Mouse (Mus musculus): ENCODE results near the gene Antxr2. TPM values are rescaled to one million over a fixed set of nuclear protein-coding genes. Genes with fewer than 3 reads are reported as not detected.

Antxr2 gene
- polyA plus RNA-seq, 1 experiment from 2014 or later: 34.1 TPM

DNA sequence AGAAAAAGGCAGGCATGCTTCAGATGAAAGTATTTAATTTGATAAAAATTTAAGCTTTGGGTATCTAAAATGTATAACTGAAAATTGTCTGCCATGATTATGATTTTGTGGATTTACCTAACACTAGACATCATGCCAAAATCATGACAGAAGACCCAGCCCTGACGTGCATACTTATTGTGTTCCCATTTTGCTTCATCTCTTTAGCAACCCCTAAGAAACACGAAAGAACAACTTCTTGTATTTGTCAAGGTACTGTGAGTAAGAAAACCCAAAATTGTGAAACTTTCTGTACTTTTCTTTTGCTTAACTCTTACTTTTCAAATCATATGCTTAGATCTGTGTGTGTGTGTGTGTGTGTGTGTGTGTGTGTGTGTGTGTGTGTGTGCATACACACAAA, 6.3 kb downstream of the Antxr2 start:
- peaks cover 20% of the 10 kb centered on the region for H3K36me3 ChIP-seq
- H3K9me3 ChIP-seq: no peaks in the 10 kb centered on the region
- H3K4me1 ChIP-seq: peaks cover 14% of the 10 kb centered on the region
- WGBS: 85% methylated on average over 2 of the region's 2 CpGs
- H3K27me3 ChIP-seq: no peaks in the 10 kb centered on the region
- H3K4me3 ChIP-seq: no peak overlapping the region
- H3K27ac ChIP-seq: no peak overlapping the region
- no peak for ATAC-seq (ENCODE audit: borderline replicate concordance, extremely low read depth, low FRiP score, low TSS enrichment)
- no peak overlapping the region for H3K9ac ChIP-seq
- no peak overlapping the region for H3K4me2 ChIP-seq

GRCm38 (mm10) chr5:98021518-98021917, 9.3 kb downstream of the Antxr2 start:
- Histone ChIP-seq H3K27ac (no peak overlapping the region), H3K4me2 (no peak overlapping the region), H3K9ac (no peak overlapping the region), H3K4me3 (no peak overlapping the region), H3K36me3 (peaks cover 19% of the 10 kb centered on the region), H3K27me3 (no peaks in the 10 kb centered on the region), H3K4me1 (no peaks in the 10 kb centered on the region), H3K9me3 (no peaks in the 10 kb centered on the region)
- WGBS: 90% methylated on average over 4 of the region's 4 CpGs
- no peak for ATAC-seq (ENCODE audit: borderline replicate concordance, extremely low read depth, low FRiP score, low TSS enrichment)

DNA sequence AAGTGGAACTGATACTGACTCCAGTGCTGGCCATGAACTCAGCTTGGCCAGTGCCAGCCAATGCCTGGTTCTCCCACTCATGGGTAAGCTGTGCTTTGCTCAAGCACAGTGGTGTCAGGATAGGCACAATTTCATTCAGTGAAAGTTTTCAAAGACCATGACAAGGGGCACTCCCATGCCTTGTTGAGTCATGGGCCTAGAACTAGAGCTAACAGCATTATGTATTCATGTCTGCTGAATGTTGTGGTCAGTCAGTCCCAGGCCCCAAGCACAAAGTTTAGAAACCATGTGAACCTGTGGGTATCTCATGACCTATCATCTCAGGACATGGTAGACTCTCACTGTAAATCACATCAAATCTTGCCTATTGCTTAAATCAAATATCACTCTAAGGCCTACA, 10.2 kb downstream of the Antxr2 start:
- no peaks in the 10 kb centered on the region for H3K9me3 ChIP-seq
- no peak overlapping the region for H3K9ac ChIP-seq
- H3K36me3 ChIP-seq: peaks cover 18% of the 10 kb centered on the region
- no peaks in the 10 kb centered on the region for H3K4me1 ChIP-seq
- H3K4me3 ChIP-seq: no peak overlapping the region
- no peaks in the 10 kb centered on the region for H3K27me3 ChIP-seq
- no peak for ATAC-seq (ENCODE audit: borderline replicate concordance, extremely low read depth, low FRiP score, low TSS enrichment)
- no peak overlapping the region for H3K4me2 ChIP-seq
- H3K27ac ChIP-seq: no peak overlapping the region

GRCm38 (mm10) chr5:98019396-98019795, 11.4 kb downstream of the Antxr2 start:
- H3K36me3 ChIP-seq: peaks cover 12% of the 10 kb centered on the region; the same call in 1 of the 2 replicates
- H3K9me3 ChIP-seq: no peaks in the 10 kb centered on the region
- no peak overlapping the region for H3K4me2 ChIP-seq
- H3K27me3 ChIP-seq: no peaks in the 10 kb centered on the region
- H3K27ac ChIP-seq: no peak overlapping the region
- no peak overlapping the region for H3K9ac ChIP-seq
- 71% methylated on average over 1 of the region's 1 CpGs for WGBS
- H3K4me3 ChIP-seq: no peak overlapping the region
- ATAC-seq (ENCODE audit: borderline replicate concordance, extremely low read depth, low FRiP score, low TSS enrichment): no peak
- no peaks in the 10 kb centered on the region for H3K4me1 ChIP-seq

GRCm38 (mm10) chr5:98018162-98018561, 12.7 kb downstream of the Antxr2 start:
- H3K27me3 ChIP-seq: no peaks in the 10 kb centered on the region
- 81% methylated on average over 6 of the region's 6 CpGs for WGBS
- no peaks in the 10 kb centered on the region for H3K9me3 ChIP-seq
- H3K4me1 ChIP-seq: no peaks in the 10 kb centered on the region
- 0 out of 2 replicates have a peak, but pooled peaks cover 8% of the 10 kb centered on the region for H3K36me3 ChIP-seq
- no peak overlapping the region for H3K9ac ChIP-seq
- no peak overlapping the region for H3K4me2 ChIP-seq
- no peak overlapping the region for H3K4me3 ChIP-seq
- no peak for ATAC-seq (ENCODE audit: borderline replicate concordance, extremely low read depth, low FRiP score, low TSS enrichment)
- H3K27ac ChIP-seq: no peak overlapping the region

DNA sequence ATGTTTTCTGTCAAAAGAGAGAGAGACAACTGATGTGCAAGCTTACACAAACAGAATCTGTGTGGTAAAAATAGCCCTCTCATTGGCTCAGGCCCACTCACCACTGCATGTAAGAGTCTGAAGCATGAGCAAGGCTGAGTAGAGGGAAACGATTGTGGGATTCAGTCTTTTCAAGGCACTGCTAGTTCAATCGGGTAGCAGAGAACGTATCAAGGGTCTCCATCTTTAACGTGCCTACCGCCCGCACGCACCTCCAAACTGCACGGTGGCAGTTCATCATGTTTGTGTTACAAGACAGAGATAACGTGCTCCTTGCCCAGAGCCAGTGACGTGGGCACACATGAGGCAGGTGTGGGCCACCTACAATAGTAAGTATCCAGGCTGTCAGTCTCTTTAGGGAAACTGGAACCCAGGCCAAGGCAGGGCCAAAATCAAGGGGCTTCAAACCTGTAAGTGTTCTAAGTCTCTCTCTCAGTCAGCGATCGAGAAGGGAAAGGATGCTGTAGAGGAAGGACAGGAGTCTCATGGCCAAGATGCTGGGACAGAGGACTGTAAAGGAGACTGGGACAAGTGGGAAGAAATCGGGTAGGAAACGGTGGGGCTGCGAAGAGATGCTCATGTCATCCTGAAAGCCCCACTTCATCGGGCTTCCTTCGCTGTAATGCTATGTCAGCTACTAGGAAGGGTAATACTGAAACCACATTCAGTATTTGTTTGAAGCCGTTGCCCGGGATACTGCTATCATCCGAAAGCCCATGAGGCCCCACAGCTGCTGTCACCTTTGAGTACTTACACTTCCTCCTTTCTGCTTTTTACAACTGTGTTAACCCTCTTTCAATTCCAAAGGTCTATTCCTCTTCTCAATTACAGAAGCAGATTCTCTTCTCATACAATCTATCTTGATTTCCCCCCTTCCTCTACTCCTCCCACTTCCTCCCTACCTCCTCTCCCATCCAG, 14.3 kb downstream of the Antxr2 start:
- no peak overlapping the region for H3K4me2 ChIP-seq
- no peaks in the 10 kb centered on the region for H3K4me1 ChIP-seq
- 80% methylated on average over 20 of the region's 20 CpGs for WGBS
- no peaks in the 10 kb centered on the region for H3K9me3 ChIP-seq
- H3K27ac ChIP-seq: no peak overlapping the region
- ATAC-seq (ENCODE audit: borderline replicate concordance, extremely low read depth, low FRiP score, low TSS enrichment): 0 out of 2 replicates have a peak, but pooled peaks have one; percentile 42
- H3K4me3 ChIP-seq: no peak overlapping the region
- no peak overlapping the region for H3K9ac ChIP-seq
- no peaks in the 10 kb centered on the region for H3K27me3 ChIP-seq
- 0 out of 2 replicates have a peak, but pooled peaks cover 8% of the 10 kb centered on the region for H3K36me3 ChIP-seq

- Histone ChIP-seq H3K4me3 (no peak overlapping the region), H3K9ac (no peak overlapping the region), H3K9me3 (no peaks in the 10 kb centered on the region), H3K27ac (no peak overlapping the region), H3K4me1 (no peaks in the 10 kb centered on the region), H3K27me3 (no peaks in the 10 kb centered on the region), H3K36me3 (peaks cover 18% of the 10 kb centered on the region; the same call in 1 of the 2 replicates), H3K4me2 (no peak overlapping the region)
- 96% methylated on average over 8 of the region's 8 CpGs for WGBS
- no peak for ATAC-seq (ENCODE audit: borderline replicate concordance, extremely low read depth, low FRiP score, low TSS enrichment)
These were observed 25.1 kb downstream of the Antxr2 start for GRCm38 (mm10) chr5:98005751-98006150.

DNA sequence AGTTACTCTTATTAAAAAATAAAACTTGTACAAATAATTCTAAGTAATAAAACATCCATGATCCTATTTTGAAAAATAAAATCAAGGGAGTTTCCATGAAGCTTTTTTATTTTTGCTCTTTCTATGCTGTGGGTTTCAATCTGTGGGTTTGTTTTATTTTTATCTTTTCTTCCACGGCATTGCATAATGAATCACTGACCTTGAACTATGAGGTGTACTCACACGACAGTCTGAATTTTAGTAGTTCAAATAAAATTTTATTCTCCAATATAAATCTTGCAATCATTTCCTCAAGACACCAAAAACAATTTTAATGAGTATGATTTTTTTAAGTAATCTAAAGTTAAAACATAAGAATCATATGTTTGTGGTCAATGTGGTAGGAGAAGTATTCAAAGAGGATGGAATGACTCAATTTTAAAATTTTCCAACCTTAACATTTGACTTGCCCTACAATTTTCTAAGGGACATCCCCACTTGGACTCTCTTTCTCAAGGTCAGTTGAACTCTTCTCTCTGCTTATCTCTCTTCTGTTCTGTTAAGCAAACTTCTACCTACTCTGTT, 31.5 kb downstream of the Antxr2 start:
- no peaks in the 10 kb centered on the region for H3K27me3 ChIP-seq
- H3K4me3 ChIP-seq: no peak overlapping the region
- no peak overlapping the region for H3K9ac ChIP-seq
- no peak overlapping the region for H3K27ac ChIP-seq
- no peaks in the 10 kb centered on the region for H3K4me1 ChIP-seq
- peaks cover 15% of the 10 kb centered on the region; the same call in 1 of the 2 replicates for H3K36me3 ChIP-seq
- no peaks in the 10 kb centered on the region for H3K9me3 ChIP-seq
- no peak for ATAC-seq (ENCODE audit: borderline replicate concordance, extremely low read depth, low FRiP score, low TSS enrichment)
- WGBS: 65% methylated on average over 2 of the region's 2 CpGs
- H3K4me2 ChIP-seq: no peak overlapping the region

DNA sequence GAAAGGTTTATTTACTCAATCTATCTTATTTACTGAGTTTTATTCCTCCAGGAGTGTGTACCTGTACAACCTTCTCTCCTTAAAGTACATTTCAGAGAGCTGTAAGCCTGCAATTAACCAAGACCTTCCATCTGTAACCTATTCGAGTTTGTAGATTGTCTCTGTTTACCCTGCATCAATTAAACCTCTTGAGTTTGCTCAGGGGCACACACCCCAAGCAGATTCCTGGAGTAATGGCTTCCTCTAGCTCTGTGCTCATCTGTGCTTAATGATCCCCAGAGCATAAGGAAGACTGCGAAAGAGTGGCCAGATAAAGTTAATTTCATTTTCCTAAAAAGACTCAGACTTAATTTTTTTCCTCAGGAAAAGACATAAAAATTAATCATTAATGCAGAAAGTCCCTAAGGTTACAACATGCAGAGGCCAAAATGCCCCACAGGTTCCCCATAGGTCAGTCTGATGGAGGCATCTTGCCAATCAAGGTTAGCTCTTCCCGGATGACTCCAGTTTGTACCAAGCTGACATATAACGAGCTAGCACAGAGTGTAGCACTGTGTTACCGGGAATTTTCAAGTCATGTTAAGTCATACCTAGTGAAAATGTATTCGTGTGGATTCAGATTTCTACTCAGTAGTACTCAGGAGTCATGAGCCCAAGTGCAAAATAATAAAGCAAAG, 34.2 kb downstream of the Antxr2 start:
- H3K4me1 ChIP-seq: no peaks in the 10 kb centered on the region
- WGBS: 66% methylated on average over 6 of the region's 6 CpGs
- no peak overlapping the region for H3K4me2 ChIP-seq
- H3K9ac ChIP-seq: no peak overlapping the region
- H3K4me3 ChIP-seq: no peak overlapping the region
- no peaks in the 10 kb centered on the region for H3K9me3 ChIP-seq
- no peaks in the 10 kb centered on the region for H3K27me3 ChIP-seq
- H3K36me3 ChIP-seq: 0 out of 2 replicates have a peak, but pooled peaks cover 8% of the 10 kb centered on the region
- no peak for ATAC-seq (ENCODE audit: borderline replicate concordance, extremely low read depth, low FRiP score, low TSS enrichment)
- no peak overlapping the region for H3K27ac ChIP-seq

GRCm38 (mm10) chr5:97995881-97996280, 35.0 kb downstream of the Antxr2 start:
- H3K27ac ChIP-seq: no peak overlapping the region
- H3K4me3 ChIP-seq: no peak overlapping the region
- H3K4me2 ChIP-seq: no peak overlapping the region
- no peaks in the 10 kb centered on the region for H3K9me3 ChIP-seq
- ATAC-seq (ENCODE audit: borderline replicate concordance, extremely low read depth, low FRiP score, low TSS enrichment): peak; percentile 35; the same call in 1 of the 2 replicates
- H3K36me3 ChIP-seq: 0 out of 2 replicates have a peak, but pooled peaks cover 2% of the 10 kb centered on the region
- no peaks in the 10 kb centered on the region for H3K27me3 ChIP-seq
- no peak overlapping the region for H3K9ac ChIP-seq
- WGBS: 64% methylated on average over 4 of the region's 4 CpGs
- no peaks in the 10 kb centered on the region for H3K4me1 ChIP-seq

- Histone ChIP-seq H3K4me2 (no peak overlapping the region), H3K36me3 (peaks cover 5% of the 10 kb centered on the region; the same call in 1 of the 2 replicates), H3K27ac (no peak overlapping the region), H3K9ac (no peak overlapping the region), H3K4me3 (no peak overlapping the region), H3K4me1 (no peaks in the 10 kb centered on the region), H3K27me3 (no peaks in the 10 kb centered on the region), H3K9me3 (no peaks in the 10 kb centered on the region)
- 90% methylated on average over 4 of the region's 4 CpGs for WGBS
- no peak; the same call in 1 of the 2 replicates for ATAC-seq (ENCODE audit: borderline replicate concordance, extremely low read depth, low FRiP score, low TSS enrichment)
These were observed 44.1 kb downstream of the Antxr2 start for GRCm38 (mm10) chr5:97986656-97987294.

Measured in lung, embryonic 15.5 days (tissue).